ENCODE assay signal across 13 mouse cellular contexts in the genomic region with DNA sequence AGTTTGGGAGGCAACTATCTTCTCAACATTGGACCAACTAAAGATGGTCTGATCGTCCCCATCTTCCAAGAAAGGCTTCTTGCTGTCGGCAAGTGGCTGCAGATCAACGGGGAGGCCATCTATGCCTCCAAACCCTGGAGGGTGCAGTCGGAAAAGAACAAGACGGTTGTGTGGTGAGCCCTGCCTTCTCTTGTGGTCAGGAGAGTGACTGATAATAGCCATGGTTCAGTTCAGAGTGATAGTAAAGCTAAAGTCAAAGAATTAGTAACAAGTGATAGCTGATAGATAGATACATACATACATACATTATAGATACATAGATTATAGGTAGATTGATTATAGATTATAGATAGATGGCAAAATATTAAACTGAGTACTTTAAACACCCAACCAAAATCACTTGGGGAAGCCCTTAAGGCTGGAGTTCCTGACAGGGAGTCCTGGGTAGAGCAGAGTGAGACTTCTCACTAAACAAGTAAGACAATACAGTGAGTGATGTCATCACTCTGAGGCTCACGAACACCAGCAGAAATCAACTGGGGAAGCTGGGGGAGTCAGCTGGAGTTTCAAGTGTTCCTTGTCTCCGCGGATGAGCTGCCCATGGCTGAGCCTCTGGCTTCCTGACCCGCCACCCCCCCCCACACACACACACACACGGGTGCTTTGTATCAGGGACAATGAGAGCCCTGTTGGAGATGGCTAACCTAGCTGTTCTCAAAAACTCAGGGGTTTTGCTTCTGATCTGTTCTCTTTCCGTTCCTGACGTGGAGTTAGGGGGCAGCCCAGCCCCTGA. TPM values are rescaled to one million over a fixed set of nuclear protein-coding genes. Genes with fewer than 3 reads are reported as not detected.
DNase-seq lines count a peak whose midpoint lies in the region; ATAC-seq and TF ChIP-seq lines count a peak whose summit lies in the region.
"Had no signal": no experiment of that assay in that cellular context is flagged by ENCODE, and none has a peak within 500 bp of the region (broad histone marks: within the 10 kb centered on the region; RNA-seq: fewer than 3 reads in every experiment).

No protein-coding gene starts in this region.

- intact Hi-C loops in left cerebral cortex, adult 2 months (cut with DNase I) = loop anchor here (5.0 kb wide), 1 partner anchor 43 kb away; no protein-coding TSS in a partner anchor

- ATAC-seq in hindbrain, embryonic 11.5 days (ENCODE audit: low FRiP score) = no peak
- no peak for ATAC-seq in hindbrain, embryonic 14.5 days (ENCODE audit: low FRiP score)
- ATAC-seq in embryonic facial prominence, embryonic 12.5 days (ENCODE audit: insufficient number of reproducible peaks, insufficient read depth, low FRiP score, low TSS enrichment) = 0 out of 2 replicates have a peak, but pooled peaks have one; percentile 28
- ATAC-seq in liver, postnatal 0 days = peak; percentile 44; the same call in 1 of the 2 replicates
- ATAC-seq in erythroblast, adult 5-6 weeks (replicated peaks; ENCODE audit: low FRiP score, poor library complexity, severe bottlenecking) = no peak
- ATAC-seq: activated CD4-positive, CD25-positive, alpha-beta regulatory T cell, adult 4 months; forebrain, embryonic 14.5 days had no signal

- WGBS in hindbrain, embryonic 11.5 days = 54% methylated on average over 12 of the region's 12 CpGs
- 46% methylated on average over 12 of the region's 12 CpGs for WGBS in hindbrain, embryonic 14.5 days
- WGBS in embryonic facial prominence, embryonic 12.5 days = 39% methylated on average over 12 of the region's 12 CpGs
- WGBS in liver, postnatal 0 days (ENCODE audit: insufficient replicate concordance) = 47% methylated on average over 12 of the region's 12 CpGs

- peak; percentile 21 for DNase-seq in embryo, embryonic 11 days
- DNase-seq in embryo, embryonic 10 days (ENCODE audit: low spot score) = no peak
- peak; percentile 14 for DNase-seq in hindbrain, embryonic 11.5 days (ENCODE audit: low spot score)
- DNase-seq in hindbrain, embryonic 14.5 days (ENCODE audit: low spot score) = no peak
- DNase-seq in liver, postnatal 0 days = no peak
- DNase-seq in left cerebral cortex, adult 2 months (ENCODE audit: extremely low spot score in 1 of 2, low spot score in 2 of 2) = no peak
- DNase-seq: cerebellum, postnatal 25 days had no signal

- no peaks in the 10 kb centered on the region for H3K4me1 ChIP-seq in hindbrain, embryonic 11.5 days (replicated peaks; ENCODE audit: control insufficient read depth, insufficient read depth, low read length)
- no peaks in the 10 kb centered on the region for H3K4me1 ChIP-seq in hindbrain, embryonic 14.5 days (replicated peaks; ENCODE audit: control insufficient read depth, insufficient read depth, low read length)
- H3K4me1 ChIP-seq in embryonic facial prominence, embryonic 12.5 days = no peaks in the 10 kb centered on the region
- no peaks in the 10 kb centered on the region for H3K4me1 ChIP-seq in liver, postnatal 0 days (ENCODE audit: insufficient read depth)
- H3K4me1 ChIP-seq: kidney, embryonic 15.5 days had no signal

- H3K36me3 ChIP-seq in hindbrain, embryonic 11.5 days (ENCODE audit: control insufficient read depth, insufficient read depth, low read length) = no peaks in the 10 kb centered on the region
- H3K36me3 ChIP-seq in hindbrain, embryonic 14.5 days (replicated peaks; ENCODE audit: control insufficient read depth, insufficient read depth) = peaks cover 67% of the 10 kb centered on the region
- H3K36me3 ChIP-seq in embryonic facial prominence, embryonic 12.5 days = peaks cover 33% of the 10 kb centered on the region
- H3K36me3 ChIP-seq in liver, postnatal 0 days (replicated peaks; ENCODE audit: insufficient read depth, low read length) = peaks cover 31% of the 10 kb centered on the region

- H3K4me2 ChIP-seq in hindbrain, embryonic 11.5 days (replicated peaks; ENCODE audit: low read depth, low read length) = no peak overlapping the region
- H3K4me2 ChIP-seq in hindbrain, embryonic 14.5 days (replicated peaks) = no peak overlapping the region
- H3K4me2 ChIP-seq in embryonic facial prominence, embryonic 12.5 days (replicated peaks) = no peak overlapping the region
- H3K4me2 ChIP-seq in liver, postnatal 0 days (ENCODE audit: low read depth, low read length) = no peak overlapping the region
- H3K4me2 ChIP-seq: kidney, embryonic 15.5 days had no signal

- TF ChIP-seq EP300 in liver, postnatal 0 days (IDR thresholded peaks at IDR 0.05; ENCODE audit: low read depth) = no peak

- no peak overlapping the region for H3K4me3 ChIP-seq in hindbrain, embryonic 11.5 days (ENCODE audit: low read depth, low read length)
- no peak overlapping the region for H3K4me3 ChIP-seq in hindbrain, embryonic 14.5 days (replicated peaks; ENCODE audit: low read length)
- no peak overlapping the region for H3K4me3 ChIP-seq in embryonic facial prominence, embryonic 12.5 days
- no peak overlapping the region for H3K4me3 ChIP-seq in liver, postnatal 0 days (ENCODE audit: low read depth, low read length)
- no peak overlapping the region for H3K4me3 ChIP-seq in left cerebral cortex, adult 2 months
- H3K4me3 ChIP-seq: kidney, embryonic 15.5 days; megakaryocyte, embryonic 14.5 days had no signal

- no peak overlapping the region for H3K9ac ChIP-seq in hindbrain, embryonic 11.5 days (ENCODE audit: low read depth, low read length)
- no peak overlapping the region for H3K9ac ChIP-seq in hindbrain, embryonic 14.5 days
- no peak overlapping the region for H3K9ac ChIP-seq in embryonic facial prominence, embryonic 12.5 days
- H3K9ac ChIP-seq in liver, postnatal 0 days (replicated peaks) = no peak overlapping the region
- H3K9ac ChIP-seq: kidney, embryonic 15.5 days had no signal

- TF ChIP-seq CTCF in liver, postnatal 0 days (IDR thresholded peaks at IDR 0.05; ENCODE audit: low read depth) = no peak
- no peak for TF ChIP-seq CTCF in left cerebral cortex, adult 2 months (IDR thresholded peaks at IDR 0.05)

- no peaks in the 10 kb centered on the region for H3K9me3 ChIP-seq in hindbrain, embryonic 11.5 days (ENCODE audit: control insufficient read depth, low read length)
- no peaks in the 10 kb centered on the region for H3K9me3 ChIP-seq in hindbrain, embryonic 14.5 days (ENCODE audit: control insufficient read depth, low read length)
- H3K9me3 ChIP-seq in embryonic facial prominence, embryonic 12.5 days = no peaks in the 10 kb centered on the region
- H3K9me3 ChIP-seq in liver, postnatal 0 days (ENCODE audit: low read length) = no peaks in the 10 kb centered on the region
- H3K9me3 ChIP-seq: kidney, embryonic 15.5 days; megakaryocyte, embryonic 14.5 days had no signal

- no peak overlapping the region for H3K27ac ChIP-seq in hindbrain, embryonic 11.5 days (ENCODE audit: low read depth, low read length)
- H3K27ac ChIP-seq in hindbrain, embryonic 14.5 days = no peak overlapping the region
- H3K27ac ChIP-seq in embryonic facial prominence, embryonic 12.5 days = no peak overlapping the region
- H3K27ac ChIP-seq in liver, postnatal 0 days (ENCODE audit: low read depth) = no peak overlapping the region
- no peak overlapping the region for H3K27ac ChIP-seq in left cerebral cortex, adult 2 months
- H3K27ac ChIP-seq: kidney, embryonic 15.5 days had no signal

- no peaks in the 10 kb centered on the region for H3K27me3 ChIP-seq in hindbrain, embryonic 11.5 days (ENCODE audit: control insufficient read depth, insufficient read depth, low read length)
- H3K27me3 ChIP-seq in hindbrain, embryonic 14.5 days (ENCODE audit: control insufficient read depth, insufficient read depth, low read length) = no peaks in the 10 kb centered on the region
- H3K27me3 ChIP-seq in embryonic facial prominence, embryonic 12.5 days = no peaks in the 10 kb centered on the region
- H3K27me3 ChIP-seq in liver, postnatal 0 days (ENCODE audit: insufficient read depth, low read length) = no peaks in the 10 kb centered on the region
- H3K27me3 ChIP-seq: kidney, embryonic 15.5 days; megakaryocyte, embryonic 14.5 days had no signal

RNA-seq across cellular contexts. Expression of a gene that starts 11.3 kb away (rescaled TPM):
- polyA plus RNA-seq in hindbrain, embryonic 11.5 days (2014; fragmentation: Nextera tagmentation; extraction: Ambion mirVana) = 54.0 and 60.7 TPM in 2 replicates
- 60.3 and 63.3 TPM in 2 replicates for polyA plus RNA-seq in hindbrain, embryonic 14.5 days (2014; fragmentation: Nextera tagmentation; extraction: Ambion mirVana)
- 76.3 and 81.5 TPM in 2 replicates for polyA plus RNA-seq in embryonic facial prominence, embryonic 12.5 days (2016; fragmentation: Nextera tagmentation; extraction: Ambion mirVana)
- 351 and 364 TPM in 2 replicates for polyA plus RNA-seq in liver, postnatal 0 days (2015; fragmentation: Nextera tagmentation; extraction: Ambion mirVana)
- 10 to 100 TPM; 33.4 to 34.1 TPM for total RNA-seq in left cerebral cortex, adult 2 months (2021)
- total RNA-seq in erythroblast, adult 5-6 weeks (2015; ENCODE audit: low replicate concordance) = 17.3 and 45.4 TPM in 2 replicates
- 15.6 and 15.8 TPM in 2 replicates for total RNA-seq in erythroblast, adult 5-6 weeks (2017; ENCODE audit: low replicate concordance)

RNA-seq across cellular contexts. Expression of a gene that starts 14.4 kb away (rescaled TPM):
- polyA plus RNA-seq in hindbrain, embryonic 11.5 days (2014; fragmentation: Nextera tagmentation; extraction: Ambion mirVana) = 44.5 and 50.4 TPM in 2 replicates
- 68.8 and 72.0 TPM in 2 replicates for polyA plus RNA-seq in hindbrain, embryonic 14.5 days (2014; fragmentation: Nextera tagmentation; extraction: Ambion mirVana)
- 51.6 and 59.7 TPM in 2 replicates for polyA plus RNA-seq in embryonic facial prominence, embryonic 12.5 days (2016; fragmentation: Nextera tagmentation; extraction: Ambion mirVana)
- polyA plus RNA-seq in liver, postnatal 0 days (2015; fragmentation: Nextera tagmentation; extraction: Ambion mirVana) = 45.2 and 50.7 TPM in 2 replicates
- total RNA-seq in left cerebral cortex, adult 2 months (2021) = 10 to 100 TPM; 34.9 to 37.9 TPM
- 9.2 and 15.2 TPM in 2 replicates for total RNA-seq in erythroblast, adult 5-6 weeks (2015; ENCODE audit: low replicate concordance)
- 29.4 and 31.6 TPM in 2 replicates for total RNA-seq in erythroblast, adult 5-6 weeks (2017; ENCODE audit: low replicate concordance)

RNA-seq across cellular contexts. Expression of a gene that starts 28.6 kb away (rescaled TPM):
- 27.9 and 28.1 TPM in 2 replicates for polyA plus RNA-seq in hindbrain, embryonic 11.5 days (2014; fragmentation: Nextera tagmentation; extraction: Ambion mirVana)
- polyA plus RNA-seq in hindbrain, embryonic 14.5 days (2014; fragmentation: Nextera tagmentation; extraction: Ambion mirVana) = 41.9 and 42.9 TPM in 2 replicates
- 29.1 and 31.2 TPM in 2 replicates for polyA plus RNA-seq in embryonic facial prominence, embryonic 12.5 days (2016; fragmentation: Nextera tagmentation; extraction: Ambion mirVana)
- 82.2 and 96.5 TPM in 2 replicates for polyA plus RNA-seq in liver, postnatal 0 days (2015; fragmentation: Nextera tagmentation; extraction: Ambion mirVana)
- 10 to 100 TPM; 22.0 to 22.9 TPM for total RNA-seq in left cerebral cortex, adult 2 months (2021)
- total RNA-seq in erythroblast, adult 5-6 weeks (2015; ENCODE audit: low replicate concordance) = 2.3 and 7.9 TPM in 2 replicates
- total RNA-seq in erythroblast, adult 5-6 weeks (2017; ENCODE audit: low replicate concordance) = 2.3 and 4.2 TPM in 2 replicates

RNA-seq across cellular contexts. Expression of a gene that starts 37.5 kb away (rescaled TPM):
- polyA plus RNA-seq in hindbrain, embryonic 11.5 days (2014; fragmentation: Nextera tagmentation; extraction: Ambion mirVana) = 143 and 150 TPM in 2 replicates
- 183 and 191 TPM in 2 replicates for polyA plus RNA-seq in hindbrain, embryonic 14.5 days (2014; fragmentation: Nextera tagmentation; extraction: Ambion mirVana)
- polyA plus RNA-seq in embryonic facial prominence, embryonic 12.5 days (2016; fragmentation: Nextera tagmentation; extraction: Ambion mirVana) = 124 and 126 TPM in 2 replicates
- 54.2 and 55.5 TPM in 2 replicates for polyA plus RNA-seq in liver, postnatal 0 days (2015; fragmentation: Nextera tagmentation; extraction: Ambion mirVana)
- 10 to 100 TPM; 92.9 to 96.7 TPM for total RNA-seq in left cerebral cortex, adult 2 months (2021)
- total RNA-seq in erythroblast, adult 5-6 weeks (2015; ENCODE audit: low replicate concordance) = 14.6 and 25.2 TPM in 2 replicates
- 4.5 and 6.1 TPM in 2 replicates for total RNA-seq in erythroblast, adult 5-6 weeks (2017; ENCODE audit: low replicate concordance)

RNA-seq across cellular contexts. Expression of a gene that starts 39.7 kb away (rescaled TPM):
- polyA plus RNA-seq in hindbrain, embryonic 11.5 days (2014; fragmentation: Nextera tagmentation; extraction: Ambion mirVana) = 0.08 and 0.47 TPM in 2 replicates
- polyA plus RNA-seq in hindbrain, embryonic 14.5 days (2014; fragmentation: Nextera tagmentation; extraction: Ambion mirVana) = 0.13 and 0.17 TPM in 2 replicates
- 0.19 and 0.38 TPM in 2 replicates for polyA plus RNA-seq in embryonic facial prominence, embryonic 12.5 days (2016; fragmentation: Nextera tagmentation; extraction: Ambion mirVana)
- 2.5 and 2.6 TPM in 2 replicates for polyA plus RNA-seq in liver, postnatal 0 days (2015; fragmentation: Nextera tagmentation; extraction: Ambion mirVana)
- under 1 TPM in 1 of 2 experiments, not detected in 1; 0.11 TPM for total RNA-seq in left cerebral cortex, adult 2 months (2021)
- total RNA-seq in erythroblast, adult 5-6 weeks (2015; ENCODE audit: low replicate concordance) = 2.9 and 5.2 TPM in 2 replicates
- total RNA-seq in erythroblast, adult 5-6 weeks (2017; ENCODE audit: low replicate concordance) = 3.6 and 4.1 TPM in 2 replicates

Comparison
In these comparisons a context has a peak if more than half of its experiments do, and no peak if none do; other contexts are left out.
1. DNase-seq: peak in embryo, embryonic 11 days (single experiment) and hindbrain, embryonic 11.5 days (single experiment); none in embryo, embryonic 10 days (single experiment), hindbrain, embryonic 14.5 days (single experiment), liver, postnatal 0 days (single experiment) and left cerebral cortex, adult 2 months (0 of 2).
2. ATAC-seq: peak in embryonic facial prominence, embryonic 12.5 days (single experiment) and liver, postnatal 0 days (single experiment); none in hindbrain, embryonic 11.5 days (single experiment), hindbrain, embryonic 14.5 days (single experiment) and erythroblast, adult 5-6 weeks (single experiment).